Mouse (Mus musculus): ENCODE results near the gene Pbp2. TPM values are rescaled to one million over a fixed set of nuclear protein-coding genes. Genes with fewer than 3 reads are reported as not detected.

The Pbp2 gene
- total RNA-seq, 2 experiments from 2014 or later, result 0.17 TPM; not detected in 1

GRCm38 (mm10) chr6:135295082-135295861 is 14.9 kb downstream of the Pbp2 start:
- DNase-seq, result peak; percentile 67
- H3K27ac ChIP-seq, result peak overlapping the region; percentile 72
- TF ChIP-seq CTCF (IDR thresholded peaks at IDR 0.05), result 0 out of 2 replicates have a peak, but pooled peaks have one; percentile 6
- H3K4me3 ChIP-seq, result peak overlapping the region; percentile 1
- intact Hi-C loops (cut with DNase I), result no loop called here

DNA sequence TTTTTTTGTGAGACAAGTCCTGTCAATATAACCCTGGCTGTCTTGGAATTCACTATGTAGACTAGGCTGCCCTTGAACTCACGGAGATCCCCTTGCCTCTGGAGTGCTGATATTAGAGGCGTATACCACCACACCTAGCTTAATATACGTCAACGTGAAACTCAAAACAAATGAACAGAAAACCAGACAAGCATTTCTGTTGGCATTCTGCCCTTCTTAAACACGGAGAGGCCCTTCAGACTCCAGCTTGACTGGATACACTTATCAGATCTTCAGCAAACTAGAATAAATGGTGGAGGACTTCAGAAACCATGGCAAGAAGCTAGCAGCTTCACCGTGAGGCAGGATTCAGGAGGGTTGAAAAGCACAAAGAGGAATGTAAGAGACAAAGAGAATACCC is 16.1 kb downstream of the Pbp2 start:
- intact Hi-C loops (cut with DNase I), result no loop called here
- Histone ChIP-seq H3K27ac (no peak overlapping the region), H3K4me3 (no peak overlapping the region)
- no peak for DNase-seq
- no peak for TF ChIP-seq CTCF (IDR thresholded peaks at IDR 0.05)

- Histone ChIP-seq H3K27ac (no peak overlapping the region), H3K4me3 (no peak overlapping the region)
- intact Hi-C loops (cut with DNase I), result no loop called here
- DNase-seq, result no peak
- TF ChIP-seq CTCF (IDR thresholded peaks at IDR 0.05), result no peak
Measured at GRCm38 (mm10) chr6:135292391-135292790, 17.8 kb downstream of the Pbp2 start.

GRCm38 (mm10) chr6:135279856-135280255 is 30.3 kb downstream of the Pbp2 start:
- intact Hi-C loops (cut with DNase I), result no loop called here
- no peak for TF ChIP-seq CTCF (IDR thresholded peaks at IDR 0.05)
- H3K4me3 ChIP-seq, result no peak overlapping the region
- no peak overlapping the region for H3K27ac ChIP-seq
- DNase-seq, result no peak

DNA sequence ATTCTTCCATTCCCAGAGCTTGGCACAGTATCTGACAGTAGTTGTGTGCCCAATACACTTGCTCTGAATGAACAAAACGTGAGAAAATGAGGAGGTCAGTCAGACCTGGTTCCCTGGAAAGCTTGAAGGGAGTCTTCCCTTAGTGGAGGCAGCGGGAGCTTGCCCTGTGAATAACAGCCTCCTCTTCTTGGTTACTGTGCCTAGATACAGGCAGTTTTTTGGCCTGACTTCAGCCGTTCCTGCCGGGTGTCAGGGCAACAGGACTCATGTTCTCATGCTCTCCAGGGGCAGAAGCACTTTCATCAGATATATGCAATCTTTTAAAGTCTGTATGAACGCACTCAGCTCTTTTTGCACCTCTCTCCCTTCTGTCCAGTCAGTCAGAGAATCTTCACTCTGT is 30.9 kb downstream of the Pbp2 start:
- DNase-seq, result no peak
- intact Hi-C loops (cut with DNase I), result no loop called here
- Histone ChIP-seq H3K4me3 (no peak overlapping the region), H3K27ac (no peak overlapping the region)
- TF ChIP-seq CTCF (IDR thresholded peaks at IDR 0.05), result no peak

- DNase-seq, result no peak
- H3K4me3 ChIP-seq, result no peak overlapping the region
- H3K27ac ChIP-seq, result no peak overlapping the region
- TF ChIP-seq CTCF (IDR thresholded peaks at IDR 0.05), result no peak
- intact Hi-C loops (cut with DNase I), result no loop called here
Measured at GRCm38 (mm10) chr6:135278302-135278701, 31.9 kb downstream of the Pbp2 start.

DNA sequence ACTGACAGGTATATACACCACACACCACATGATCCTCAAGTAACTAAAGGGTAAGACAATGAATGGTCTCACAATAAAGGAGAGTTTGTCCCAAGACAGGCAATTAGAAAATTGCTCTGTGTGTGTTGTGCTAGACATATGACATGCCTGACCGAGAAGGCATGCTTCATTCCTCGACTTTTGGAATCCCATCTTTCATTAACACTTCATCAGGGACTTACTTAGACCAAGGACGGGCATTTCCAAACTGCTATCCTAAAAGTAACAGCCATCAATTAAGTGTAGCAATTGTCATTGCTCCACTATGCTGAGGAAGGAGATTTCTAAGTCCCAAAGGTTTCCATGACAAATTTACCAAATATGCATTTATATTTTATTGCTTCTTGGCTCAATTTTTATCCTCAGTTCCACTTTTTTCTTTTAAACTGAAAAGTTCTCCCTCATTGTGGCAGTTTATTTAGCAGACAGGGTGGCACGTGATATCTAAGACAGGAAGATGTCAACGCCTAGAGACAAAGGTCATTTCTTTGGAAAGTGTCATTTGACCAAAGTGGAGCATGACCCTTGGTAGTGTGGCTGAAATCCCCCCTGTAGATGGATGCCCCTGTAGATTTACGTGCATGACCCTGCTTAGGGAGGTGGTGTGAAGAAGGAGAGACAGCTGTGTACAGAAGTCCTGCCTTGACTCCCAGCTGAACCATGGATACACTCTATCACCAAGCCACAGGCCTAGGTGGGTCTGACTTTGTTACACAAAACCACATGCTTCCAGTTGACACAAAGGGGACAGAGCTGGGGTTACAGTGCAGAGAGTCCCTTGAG is 33.5 kb downstream of the Pbp2 start:
- H3K27ac ChIP-seq, result no peak overlapping the region
- no peak overlapping the region for H3K4me3 ChIP-seq
- no peak for TF ChIP-seq CTCF (IDR thresholded peaks at IDR 0.05)
- no peak for DNase-seq
- intact Hi-C loops (cut with DNase I), result no loop called here

DNA sequence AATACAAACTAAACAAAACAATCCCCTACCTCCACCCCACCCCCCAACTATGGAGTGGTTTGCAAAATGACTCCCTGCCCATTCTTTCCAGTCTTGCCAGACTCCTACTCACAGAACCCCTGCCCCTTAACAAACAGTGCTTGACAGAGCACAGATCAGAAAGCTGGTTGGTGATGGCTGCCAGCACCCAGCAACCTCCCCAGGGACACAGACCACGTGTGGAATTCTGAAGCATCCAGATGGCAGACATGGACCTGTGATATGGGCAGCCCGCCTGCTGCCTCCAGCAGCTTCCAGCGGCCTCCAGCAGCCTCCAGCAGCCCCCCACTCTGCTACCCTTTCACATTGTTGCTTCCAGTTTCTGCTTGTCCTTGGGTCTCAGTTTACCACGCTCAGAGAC is 35.0 kb downstream of the Pbp2 start:
- DNase-seq, result no peak
- intact Hi-C loops (cut with DNase I), result no loop called here
- H3K27ac ChIP-seq, result no peak overlapping the region
- H3K4me3 ChIP-seq, result no peak overlapping the region
- TF ChIP-seq CTCF (IDR thresholded peaks at IDR 0.05), result no peak

DNA sequence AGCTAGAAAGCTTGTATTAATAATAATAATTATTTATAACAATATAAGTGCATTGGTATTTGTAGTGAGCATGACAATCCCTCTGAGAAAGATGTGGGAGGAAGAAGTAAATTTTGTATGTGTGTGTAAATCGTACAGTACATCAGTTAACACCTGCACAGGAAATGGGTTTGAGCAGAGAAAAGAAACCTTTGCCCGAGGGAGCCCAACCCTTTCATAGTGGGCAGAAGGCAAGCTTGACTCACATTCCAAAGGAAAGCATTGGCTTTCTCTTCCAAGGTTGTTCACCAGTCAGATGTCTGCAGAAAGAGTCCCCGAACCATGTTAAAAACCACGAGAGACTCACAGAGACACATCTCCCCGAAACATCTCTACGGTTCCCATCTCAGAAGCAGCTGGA is 37.1 kb downstream of the Pbp2 start:
- H3K4me3 ChIP-seq, result no peak overlapping the region
- no peak for DNase-seq
- no peak overlapping the region for H3K27ac ChIP-seq
- intact Hi-C loops (cut with DNase I), result no loop called here
- no peak for TF ChIP-seq CTCF (IDR thresholded peaks at IDR 0.05)

GRCm38 (mm10) chr6:135271761-135272160 is 38.4 kb downstream of the Pbp2 start:
- Histone ChIP-seq H3K4me3 (no peak overlapping the region), H3K27ac (no peak overlapping the region)
- no peak for DNase-seq
- intact Hi-C loops (cut with DNase I), result no loop called here
- no peak for TF ChIP-seq CTCF (IDR thresholded peaks at IDR 0.05)

DNA sequence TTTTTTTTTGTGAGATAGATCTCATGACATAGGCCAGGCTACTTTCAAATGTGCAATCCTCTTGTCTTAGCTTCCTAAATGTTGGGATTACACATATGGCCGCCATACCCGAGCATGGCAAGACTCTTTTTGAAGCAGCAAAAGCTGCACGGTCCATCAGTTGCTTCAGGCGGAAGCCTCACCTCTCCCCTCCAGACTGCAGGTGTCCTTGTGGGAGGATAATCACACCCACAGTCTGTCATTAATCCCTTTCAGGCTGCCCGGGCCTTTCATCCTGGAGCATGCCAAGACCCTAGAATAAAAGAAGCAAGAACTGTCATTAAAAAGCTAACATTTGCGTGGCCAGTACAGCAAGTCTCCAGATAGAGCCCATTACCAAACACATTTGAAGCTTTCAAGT is 40.6 kb downstream of the Pbp2 start:
- no peak for TF ChIP-seq CTCF (IDR thresholded peaks at IDR 0.05)
- no peak overlapping the region for H3K27ac ChIP-seq
- no peak for DNase-seq
- H3K4me3 ChIP-seq, result no peak overlapping the region
- intact Hi-C loops (cut with DNase I), result no loop called here

DNA sequence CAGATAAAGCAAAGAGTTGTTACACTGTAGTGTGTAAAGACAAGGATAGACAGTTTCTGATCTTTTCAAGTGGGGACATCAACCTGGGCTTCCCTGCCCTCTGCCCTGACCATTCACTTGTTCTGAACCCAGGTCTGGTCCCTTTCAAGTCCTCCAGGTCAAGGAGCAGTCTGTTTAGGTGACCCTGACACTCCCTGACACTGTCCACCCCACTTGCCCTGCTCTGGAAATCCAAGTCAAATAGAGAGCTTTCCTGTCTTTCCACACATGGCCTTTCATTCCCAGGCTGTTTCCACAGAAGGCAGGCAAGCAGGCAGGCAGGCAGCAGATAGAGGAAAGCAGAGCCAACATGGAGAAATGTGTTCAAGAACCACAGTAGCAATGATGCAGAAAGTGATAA is 41.8 kb downstream of the Pbp2 start:
- no peak overlapping the region for H3K27ac ChIP-seq
- no peak for DNase-seq
- no peak overlapping the region for H3K4me3 ChIP-seq
- TF ChIP-seq CTCF (IDR thresholded peaks at IDR 0.05), result no peak
- intact Hi-C loops (cut with DNase I), result no loop called here

DNA sequence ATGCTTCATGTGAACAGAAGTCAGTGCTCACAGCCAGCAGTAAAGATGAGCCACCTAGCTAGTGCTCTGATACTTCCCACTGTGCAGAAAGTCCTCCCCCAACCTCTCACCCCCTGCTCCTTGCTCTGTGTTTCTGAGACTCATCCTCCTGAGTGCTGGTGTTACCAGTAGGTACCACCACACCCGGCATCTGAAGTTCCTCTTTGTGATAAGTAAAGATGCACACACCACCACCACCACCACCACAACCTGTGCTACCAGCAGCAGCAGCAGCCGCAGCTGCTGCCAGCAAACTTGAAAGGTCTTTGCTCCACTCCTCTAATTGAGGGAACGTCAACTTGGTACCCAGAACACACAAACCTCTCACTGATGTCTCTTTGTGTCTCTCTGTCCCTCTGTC is 43.0 kb downstream of the Pbp2 start:
- intact Hi-C loops (cut with DNase I), result no loop called here

More for the DNA sequence above, 43.0 kb downstream of the Pbp2 start:
- H3K4me3 ChIP-seq, result no peak overlapping the region
- no peak overlapping the region for H3K27ac ChIP-seq
- DNase-seq, result no peak
- TF ChIP-seq CTCF (IDR thresholded peaks at IDR 0.05), result no peak
